Mouse (Mus musculus) adrenal gland, postnatal 4 days (tissue): Measurements from ENCODE around the gene Adgrg7. TPM values are rescaled to one million over a fixed set of nuclear protein-coding genes. Genes with fewer than 3 reads are reported as not detected.

Experiments used
- DNase-seq, 2 experiments: peaks; one replicate each; pipeline ENCODE4 v3.0.0; 2021 to 2022; ENCODE audit warnings: low spot score in 2 of 2, mixed read lengths in 2 of 2
- total RNA-seq, 2 experiments: library from RNA; stranded (reverse); gene quantifications; 2 replicates each; pipeline ENCODE4 v1.2.3; 2021

The Adgrg7 gene
- total RNA-seq, 2 experiments from 2014 or later, result not detected

- no peak for DNase-seq
Measured at GRCm38 (mm10) chr16:56715608-56716007, 80.0 kb downstream of the Adgrg7 start.

- DNase-seq, result no peak
Measured at GRCm38 (mm10) chr16:56710071-56710470, 85.6 kb downstream of the Adgrg7 start.

GRCm38 (mm10) chr16:56705731-56706130 is 89.9 kb downstream of the Adgrg7 start:
- no peak for DNase-seq

GRCm38 (mm10) chr16:56700898-56701297 is 94.8 kb downstream of the Adgrg7 start:
- DNase-seq, result no peak

GRCm38 (mm10) chr16:56696448-56696847 is 99.2 kb downstream of the Adgrg7 start:
- no peak for DNase-seq

- no peak for DNase-seq
Measured at GRCm38 (mm10) chr16:56690715-56691114, 104.9 kb downstream of the Adgrg7 start.

- DNase-seq, result no peak
Measured at GRCm38 (mm10) chr16:56686747-56687146, 108.9 kb downstream of the Adgrg7 start.

GRCm38 (mm10) chr16:56681010-56681645 is 114.5 kb downstream of the Adgrg7 start:
- no peak for DNase-seq

- no peak for DNase-seq
Measured at GRCm38 (mm10) chr16:56677146-56677545, 118.5 kb downstream of the Adgrg7 start.

Other genes with a start within 250 kb of the Adgrg7 start
- 10 to 100 TPM; 71.2 to 78.4 TPM for gene Tfg, start 78.4 kb downstream of the Adgrg7 start, total RNA-seq
- 10 to 100 TPM in 1 of 2 experiments, 1 to 10 TPM in 1; 7.3 to 10.2 TPM for gene Tmem45a, start 90.3 kb upstream of the Adgrg7 start, total RNA-seq
- gene Lnp1, start 132.2 kb upstream of the Adgrg7 start, total RNA-seq, result not detected